Mouse (Mus musculus): ENCODE measurements around the gene Draxin.
"Not testable (repeated sequence)": the region's sequence is repeated elsewhere in the genome, so short reads cannot be mapped to it uniquely, and the experiment has no call there.

Gene Draxin

DNA sequence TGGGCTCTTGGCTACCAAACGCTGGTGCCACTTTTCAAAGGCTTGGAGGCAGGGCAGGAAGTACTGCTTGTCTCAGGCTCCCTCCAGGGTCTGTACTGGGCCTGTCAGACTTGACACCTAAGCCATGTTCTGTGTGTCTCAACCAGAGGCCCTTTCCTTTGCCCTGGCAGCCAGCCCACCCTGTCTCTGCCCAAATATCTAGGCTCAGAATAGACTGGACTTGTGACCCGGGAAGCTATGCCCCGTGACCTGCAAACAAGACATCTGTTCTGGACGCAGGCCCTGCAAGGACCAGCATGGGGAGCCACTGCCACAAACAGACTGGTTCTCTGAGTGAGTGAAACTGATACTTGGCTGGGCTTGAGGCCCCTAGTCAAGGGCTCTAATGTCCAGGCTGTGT, 73.7 kb downstream of the Draxin start:
- DNase-seq (ENCODE audit: low spot score): no peak

DNA sequence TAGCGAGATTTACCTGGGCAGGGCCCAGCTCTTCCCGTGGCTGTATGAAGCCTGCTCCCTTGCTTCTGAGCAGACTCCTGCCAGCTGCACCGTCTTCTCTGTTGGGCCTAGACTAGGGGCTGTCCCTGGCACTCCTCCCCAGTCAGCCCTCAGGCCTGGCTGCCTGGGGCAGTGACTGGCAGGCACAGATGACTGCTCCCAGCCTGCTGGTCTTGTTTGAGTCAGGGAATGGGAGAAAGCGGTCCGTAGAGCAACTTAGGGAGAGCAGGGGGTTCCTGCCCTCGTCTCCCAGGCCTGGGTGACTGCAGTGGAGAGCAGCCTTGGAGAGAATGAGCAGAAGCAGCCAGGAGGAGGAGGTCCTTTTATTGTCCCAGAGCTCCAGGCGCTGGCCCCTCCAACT, 74.3 kb downstream of the Draxin start:
- no peak for DNase-seq (ENCODE audit: low spot score)

DNA sequence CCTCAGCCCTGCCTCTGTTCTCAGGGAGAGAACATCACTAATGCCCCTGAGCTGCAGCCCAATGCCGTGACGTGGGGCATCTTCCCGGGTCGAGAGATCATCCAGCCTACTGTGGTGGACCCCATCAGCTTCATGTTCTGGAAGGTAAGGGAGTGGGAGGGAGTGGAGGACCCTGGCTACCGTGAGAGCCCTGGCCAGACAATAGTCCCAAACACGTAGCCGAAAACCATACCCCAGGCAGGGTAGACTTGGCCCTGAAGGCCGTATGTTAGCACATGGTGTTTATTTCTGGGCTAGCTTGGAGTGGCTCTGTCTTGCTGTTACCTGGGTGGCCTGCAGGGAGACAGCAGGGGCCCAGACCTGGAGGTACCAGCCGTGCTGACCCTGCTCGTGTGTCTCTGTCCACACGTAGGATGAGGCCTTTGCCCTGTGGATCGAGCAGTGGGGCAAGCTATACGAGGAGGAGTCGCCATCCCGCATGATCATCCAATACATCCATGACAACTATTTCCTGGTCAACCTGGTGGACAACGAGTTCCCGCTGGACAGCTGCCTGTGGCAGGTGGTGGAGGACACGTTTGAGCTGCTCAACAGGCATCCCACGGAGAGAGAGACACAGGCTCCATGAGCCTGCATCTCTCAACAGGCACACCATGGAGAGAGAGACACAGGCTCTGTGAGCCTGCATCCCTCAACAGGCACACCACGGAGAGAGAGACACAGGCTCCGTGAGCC, 75.4 kb downstream of the Draxin start:
- no peak for DNase-seq (ENCODE audit: low spot score)

DNA sequence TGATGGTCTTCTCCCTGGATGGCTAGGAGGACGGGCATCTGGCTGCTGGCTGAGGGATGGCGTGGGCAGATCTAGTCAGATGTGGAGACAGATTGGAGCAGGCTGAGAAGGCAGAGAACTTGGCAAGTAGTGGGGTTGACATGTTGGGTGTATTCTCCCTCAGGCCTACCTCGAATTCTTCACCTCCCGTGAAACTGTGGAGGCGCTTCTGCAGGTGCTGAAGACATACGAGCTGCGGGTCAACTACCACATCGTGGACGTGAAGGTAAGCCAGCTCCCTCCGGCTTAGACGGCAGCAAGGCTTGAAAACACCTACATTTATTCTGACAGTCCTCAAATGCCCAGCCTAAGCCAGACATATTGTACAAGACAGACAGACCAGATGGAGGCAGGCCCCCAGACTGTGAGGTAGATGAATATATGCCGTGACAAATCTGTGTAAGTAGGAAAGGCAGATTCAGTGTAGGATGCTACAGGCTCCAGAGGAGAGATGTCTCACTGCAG, 77.0 kb downstream of the Draxin start:
- no peak for DNase-seq (ENCODE audit: low spot score)

DNA sequence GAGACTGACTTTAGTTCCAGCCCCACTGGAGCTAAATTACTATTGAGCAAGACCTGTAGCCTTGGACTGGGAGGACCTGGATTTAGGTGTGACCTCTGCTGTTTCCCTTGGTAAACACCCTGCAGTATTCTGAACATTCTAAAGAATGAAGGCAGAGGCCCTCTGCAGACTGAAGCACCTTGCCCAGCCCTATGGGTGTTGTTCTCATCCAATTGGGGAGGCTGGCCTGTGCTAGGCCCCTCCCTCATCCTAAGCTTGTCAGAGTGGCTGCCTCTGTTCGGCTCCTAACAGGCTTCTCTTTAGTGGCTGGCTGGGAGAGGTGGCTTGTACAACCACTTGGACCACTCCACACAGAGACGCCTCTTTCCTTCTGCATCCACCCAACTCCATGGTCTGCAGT, 77.5 kb downstream of the Draxin start:
- no peak for DNase-seq (ENCODE audit: low spot score)

DNA sequence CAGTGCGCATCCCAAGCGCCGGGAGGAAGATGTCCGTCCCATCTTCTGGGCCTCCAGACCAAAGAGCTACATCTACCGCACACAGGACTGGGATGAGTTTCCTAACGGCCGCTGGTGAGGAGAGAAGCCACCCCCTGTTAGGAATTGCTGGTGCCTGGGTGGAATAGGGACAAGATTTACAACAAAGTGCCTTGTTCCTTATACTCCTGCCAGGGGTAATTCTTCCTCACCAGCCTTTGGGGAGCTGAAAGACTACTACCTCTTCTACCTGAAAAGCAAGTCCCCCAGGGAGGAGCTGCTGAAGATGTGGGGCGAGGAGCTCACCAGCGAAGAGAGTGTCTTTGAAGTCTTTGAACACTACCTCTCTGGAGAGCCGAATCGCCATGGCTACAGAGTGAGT, 78.6 kb downstream of the Draxin start:
- DNase-seq (ENCODE audit: low spot score): no peak

DNA sequence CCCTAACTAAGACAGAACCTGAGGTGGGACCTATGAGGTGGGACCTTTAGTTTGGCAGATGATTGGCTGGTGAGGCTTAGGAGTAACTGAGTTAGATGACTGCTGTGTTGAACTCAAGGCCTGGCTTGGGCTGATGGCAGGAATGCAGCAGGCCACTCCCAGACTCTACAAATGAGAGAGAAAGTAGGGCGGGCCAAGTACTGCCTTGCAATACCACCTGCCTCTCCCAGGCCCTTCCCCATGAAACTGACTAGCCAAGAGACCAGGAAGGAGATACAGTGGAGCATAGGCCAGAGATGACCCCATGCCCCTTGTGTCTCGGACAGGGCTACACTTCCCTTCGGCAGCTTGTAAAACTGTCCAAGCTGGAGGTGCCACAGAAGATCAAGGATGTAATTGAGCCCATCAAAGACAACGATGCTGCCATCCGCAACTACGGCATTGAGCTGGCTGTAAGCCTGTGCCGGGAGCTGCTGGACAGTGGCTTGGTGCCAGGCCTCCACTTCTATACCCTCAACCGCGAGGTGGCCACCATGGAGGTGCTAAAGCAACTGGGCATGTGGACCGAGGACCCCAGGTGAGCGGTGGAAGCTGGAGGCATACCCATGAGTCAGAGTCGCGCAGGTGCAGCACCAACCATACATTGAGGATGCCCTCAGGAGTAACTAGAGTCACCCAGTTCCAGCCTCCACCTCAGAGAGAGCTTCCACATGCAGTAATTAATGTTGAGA, 79.3 kb downstream of the Draxin start:
- DNase-seq (ENCODE audit: low spot score): no peak

DNA sequence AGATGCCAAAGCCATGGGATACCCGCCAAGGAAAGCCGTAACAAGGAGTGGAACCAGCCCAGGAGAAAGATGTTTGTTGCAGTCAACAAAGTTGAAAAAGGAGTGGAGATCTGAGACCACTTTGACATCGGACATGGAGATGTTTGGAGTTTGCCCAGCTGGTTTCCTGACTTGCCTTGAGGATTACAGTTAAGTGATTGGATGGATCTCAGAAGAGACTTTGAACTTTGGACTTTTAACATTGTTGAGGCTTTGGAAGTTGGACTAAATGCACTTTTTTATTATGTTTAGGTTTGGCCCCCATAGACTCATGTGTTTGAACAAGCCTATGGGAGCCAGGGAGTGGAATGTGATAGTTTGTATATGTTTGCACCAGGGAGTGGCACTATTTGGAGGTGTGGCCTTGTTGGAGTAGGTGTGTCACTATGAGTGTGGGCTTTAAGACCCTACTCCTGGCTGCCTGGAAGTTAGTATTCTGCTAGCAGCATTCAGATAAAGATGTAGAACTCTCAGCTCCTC, 80.0 kb downstream of the Draxin start:
- not testable (repeated sequence) for DNase-seq (ENCODE audit: low spot score)
